Mouse (Mus musculus) stomach, postnatal 0 days (tissue): ENCODE measurements around the gene Snph. TPM values are rescaled to one million over a fixed set of nuclear protein-coding genes. Genes with fewer than 3 reads are reported as not detected.

Experiments
- ATAC-seq: fragments of 200-750 bp; cut with Nextera tagmentation; 2 replicates; pipeline ENCODE4 v1.8.0; 2017; ENCODE audit not compliant: low FRiP score, low TSS enrichment
- DNase-seq: peaks from one replicate; pipeline ENCODE4 v3.0.0-alpha.2; 2016; ENCODE audit warnings: low spot score
- H3K27ac ChIP-seq: fragments of 300-500 bp; sonication (generic); replicated peaks from 2 replicates; pipeline ENCODE4 v1.5.1; 2014; ENCODE audit warnings: mild to moderate bottlenecking, control low read depth
- H3K27me3 ChIP-seq: fragments of 300-500 bp; sonication (generic); 2 replicates; pipeline ENCODE4 v1.6.1; 2014; ENCODE audit warnings: low read length; ENCODE audit not compliant: control insufficient read depth, insufficient read depth
- H3K36me3 ChIP-seq: fragments of 300-500 bp; sonication (generic); 2 replicates; pipeline ENCODE4 v1.6.1; 2014; ENCODE audit warnings: low read length, mixed read lengths; ENCODE audit not compliant: control insufficient read depth, insufficient read depth
- H3K4me1 ChIP-seq: fragments of 300-500 bp; sonication (generic); replicated peaks from 2 replicates; pipeline ENCODE4 v1.6.1; 2014; ENCODE audit warnings: antibody characterized with exemption; ENCODE audit not compliant: control insufficient read depth, insufficient read depth
- H3K4me2 ChIP-seq: fragments of 300-500 bp; sonication (generic); replicated peaks from 2 replicates; pipeline ENCODE4 v1.6.1; 2014; ENCODE audit warnings: low read depth, mild to moderate bottlenecking, control low read depth, moderate library complexity
- H3K4me3 ChIP-seq: fragments of 300-500 bp; sonication (generic); 2 replicates; pipeline ENCODE4 v1.5.1; 2014; ENCODE audit warnings: low read depth, low read length, control low read depth
- H3K9ac ChIP-seq: fragments of 300-500 bp; sonication (generic); 2 replicates; pipeline ENCODE4 v1.6.1; 2014; ENCODE audit warnings: mild to moderate bottlenecking, low read length, control low read depth, mixed read lengths
- H3K9me3 ChIP-seq: fragments of 300-500 bp; sonication (generic); 2 replicates; pipeline ENCODE4 v1.6.1; 2016; ENCODE audit warnings: low read length; ENCODE audit not compliant: control insufficient read depth
- CTCF ChIP-seq: IDR thresholded peaks from 2 replicates; pipeline ENCODE4 v1.5.1; 2016; ENCODE audit warnings: antibody characterized with exemption, low read depth, mild to moderate bottlenecking, moderate library complexity
- EP300 ChIP-seq: optimal IDR thresholded peaks from 2 replicates; pipeline ENCODE3; 2016; ENCODE audit warnings: antibody characterized with exemption
- WGBS: fragments of 180-500 bp; shearing (Covaris S2); extraction: QIAGEN DNeasy Blood & Tissue Kit; methylation state at CpG from one replicate; pipeline ENCODE4 v1.1.7; 2014; 5-methylcytosine and 5-hydroxymethylcytosine counted together
- polyA plus RNA-seq: library from polyadenylated mRNA; unstranded; fragments of >200 nt; fragmentation: Nextera tagmentation; extraction: Ambion mirVana; gene quantifications from 2 replicates; pipeline ENCODE4 v1.2.1, GENCODE M21; 2015

Gene Snph
- polyA plus RNA-seq, 1 experiment from 2014 or later, result 0.50 TPM

- Histone ChIP-seq H3K9me3 (no peaks in the 10 kb centered on the region), H3K4me1 (no peaks in the 10 kb centered on the region), H3K4me2 (no peak overlapping the region), H3K27ac (0 out of 2 replicates have a peak overlapping the region, but pooled peaks have one; percentile 31), H3K27me3 (no peaks in the 10 kb centered on the region), H3K4me3 (no peak overlapping the region), H3K9ac (no peak overlapping the region), H3K36me3 (peaks cover 2% of the 10 kb centered on the region; the same call in 1 of the 2 replicates)
- ATAC-seq (no peak), DNase-seq (no peak)
- WGBS, result 84% methylated on average over 1 of the region's 1 CpGs
- TF ChIP-seq CTCF (no peak), EP300 (no peak)
Observed at GRCm38 (mm10) chr2:151564006-151564405, 68.4 kb downstream of the Snph start.

GRCm38 (mm10) chr2:151562930-151563921, 69.2 kb downstream of the Snph start:
- DNase-seq, result peak; percentile 85
- TF ChIP-seq EP300 (no peak), CTCF (no peak)
- Histone ChIP-seq H3K4me2 (no peak overlapping the region), H3K36me3 (peaks cover 2% of the 10 kb centered on the region; the same call in 1 of the 2 replicates), H3K27me3 (no peaks in the 10 kb centered on the region), H3K27ac (peak overlapping the region; percentile 73), H3K9me3 (no peaks in the 10 kb centered on the region), H3K4me3 (no peak overlapping the region), H3K9ac (no peak overlapping the region; the same call in 1 of the 2 replicates), H3K4me1 (no peaks in the 10 kb centered on the region)
- 74% methylated on average over 7 of the region's 7 CpGs for WGBS
- ATAC-seq, result peak; percentile 89

GRCm38 (mm10) chr2:151549615-151550121, 82.7 kb downstream of the Snph start:
- Histone ChIP-seq H3K4me2 (no peak overlapping the region), H3K4me1 (no peaks in the 10 kb centered on the region), H3K4me3 (no peak overlapping the region), H3K9ac (no peak overlapping the region), H3K36me3 (peaks cover 13% of the 10 kb centered on the region; the same call in 1 of the 2 replicates), H3K9me3 (no peaks in the 10 kb centered on the region), H3K27me3 (no peaks in the 10 kb centered on the region), H3K27ac (no peak overlapping the region)
- TF ChIP-seq EP300, result no peak
- no peak for TF ChIP-seq CTCF
- 79% methylated on average over 3 of the region's 3 CpGs for WGBS
- ATAC-seq, result no peak
- no peak for DNase-seq

GRCm38 (mm10) chr2:151546571-151546970, 85.8 kb downstream of the Snph start:
- Histone ChIP-seq H3K4me1 (peaks cover 4% of the 10 kb centered on the region; the same call in 1 of the 2 replicates), H3K4me2 (no peak overlapping the region), H3K27me3 (no peaks in the 10 kb centered on the region), H3K4me3 (no peak overlapping the region), H3K36me3 (0 out of 2 replicates have a peak, but pooled peaks cover 10% of the 10 kb centered on the region), H3K9me3 (no peaks in the 10 kb centered on the region), H3K27ac (no peak overlapping the region), H3K9ac (no peak overlapping the region)
- no peak for TF ChIP-seq EP300
- no peak for TF ChIP-seq CTCF
- 87% methylated on average over 4 of the region's 4 CpGs for WGBS
- DNase-seq, result no peak
- ATAC-seq, result no peak

- Histone ChIP-seq H3K9me3 (no peaks in the 10 kb centered on the region), H3K27ac (no peak overlapping the region), H3K4me2 (peak overlapping the region; percentile 83; the same call in 1 of the 2 replicates), H3K4me3 (no peak overlapping the region), H3K36me3 (0 out of 2 replicates have a peak, but pooled peaks cover 10% of the 10 kb centered on the region), H3K9ac (no peak overlapping the region), H3K27me3 (no peaks in the 10 kb centered on the region), H3K4me1 (peaks cover 7% of the 10 kb centered on the region; the same call in 1 of the 2 replicates)
- TF ChIP-seq CTCF (no peak), EP300 (no peak)
- 51% methylated on average over 6 of the region's 6 CpGs for WGBS
- ATAC-seq (no peak), DNase-seq (peak; percentile 23)
Observed at GRCm38 (mm10) chr2:151544673-151545072, 87.7 kb downstream of the Snph start.
